Mouse (Mus musculus) liver, adult (tissue): ENCODE results near the gene Acad9.

Experiments used
- GATA4 ChIP-seq: IDR thresholded peaks from 2 replicates; pipeline ENCODE4 v1.6.1; 2014; ENCODE audit warnings: mild to moderate bottlenecking, low read length; ENCODE audit not compliant: insufficient replicate concordance

Gene Acad9

GRCm38 (mm10) chr3:36065843-36066651 lies at the start of gene Acad9:
TSS of gene Acad9 (plus strand) at chr3:36065979.
- peak; percentile 8; the same call in 1 of the 2 replicates for TF ChIP-seq GATA4

- TF ChIP-seq GATA4 = no peak
Observed at GRCm38 (mm10) chr3:36025732-36026131, 40.0 kb upstream of the Acad9 start.

DNA sequence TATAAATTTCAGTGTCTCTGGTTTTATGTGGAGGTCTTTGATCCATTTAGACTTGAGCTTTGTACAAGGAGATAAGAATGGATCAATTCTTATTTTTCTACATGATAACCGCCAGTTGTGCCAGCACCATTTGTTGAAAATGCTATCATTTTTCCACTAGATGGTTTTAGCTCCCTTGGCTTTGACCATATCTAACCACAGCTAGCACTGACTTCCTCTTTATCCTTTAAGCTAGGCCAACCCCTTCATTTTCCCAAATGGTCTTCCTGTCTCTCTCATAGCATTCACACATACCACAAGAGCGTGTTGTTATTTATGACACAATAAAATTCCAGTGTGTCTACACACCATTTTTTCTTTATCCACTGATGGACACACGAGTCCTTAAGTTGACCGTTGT lies 35.8 kb upstream of the Acad9 start:
- TF ChIP-seq GATA4 = no peak

GRCm38 (mm10) chr3:36031740-36032510 lies 33.9 kb upstream of the Acad9 start:
- no peak for TF ChIP-seq GATA4

DNA sequence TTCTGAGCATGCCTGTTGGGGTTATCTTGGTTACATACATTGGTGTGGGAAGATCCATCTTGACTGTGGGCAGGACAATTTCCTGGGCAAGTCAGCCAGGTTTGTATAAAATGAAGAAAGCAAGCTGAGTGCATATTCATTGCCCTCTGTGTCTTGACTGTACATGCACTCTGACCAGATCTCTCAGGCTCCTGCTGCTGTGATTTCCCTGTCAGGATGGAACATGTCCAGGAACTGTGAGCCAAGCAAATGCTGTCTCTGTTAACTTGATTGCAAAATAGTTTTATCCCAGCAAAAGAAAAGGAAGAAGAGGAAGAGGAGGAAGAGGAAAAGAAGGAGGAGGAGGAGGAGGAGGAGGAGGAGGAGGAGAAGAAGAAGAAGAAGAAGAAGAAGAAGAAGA lies 21.3 kb upstream of the Acad9 start:
- no peak for TF ChIP-seq GATA4

DNA sequence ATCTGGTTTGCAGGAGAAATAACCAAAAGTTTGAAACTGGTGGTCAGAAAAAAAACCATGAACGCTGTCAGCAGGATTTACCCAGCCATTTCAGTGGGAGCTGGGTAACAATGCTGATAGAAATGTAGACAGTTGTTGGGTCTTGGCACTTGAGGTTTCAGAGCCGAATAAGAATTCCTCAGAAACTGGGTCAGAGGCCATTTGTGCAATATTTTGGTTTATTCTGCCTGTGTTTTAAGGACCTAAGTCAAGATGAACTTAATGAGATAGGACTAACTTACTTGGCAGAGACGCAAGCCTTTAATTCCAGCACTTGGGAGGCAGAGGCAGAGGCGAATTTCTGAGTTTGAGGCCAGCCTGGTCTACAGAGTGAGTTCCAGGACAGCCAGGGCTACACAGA lies 20.7 kb upstream of the Acad9 start:
- TF ChIP-seq GATA4 = no peak

- no peak for TF ChIP-seq GATA4
Observed at GRCm38 (mm10) chr3:36049106-36049505, 16.7 kb upstream of the Acad9 start.

GRCm38 (mm10) chr3:36053447-36053846 lies 12.3 kb upstream of the Acad9 start, which contains the start of gene Ccdc144b:
TSS of gene Ccdc144b (minus strand) at chr3:36053547.
- no peak for TF ChIP-seq GATA4

DNA sequence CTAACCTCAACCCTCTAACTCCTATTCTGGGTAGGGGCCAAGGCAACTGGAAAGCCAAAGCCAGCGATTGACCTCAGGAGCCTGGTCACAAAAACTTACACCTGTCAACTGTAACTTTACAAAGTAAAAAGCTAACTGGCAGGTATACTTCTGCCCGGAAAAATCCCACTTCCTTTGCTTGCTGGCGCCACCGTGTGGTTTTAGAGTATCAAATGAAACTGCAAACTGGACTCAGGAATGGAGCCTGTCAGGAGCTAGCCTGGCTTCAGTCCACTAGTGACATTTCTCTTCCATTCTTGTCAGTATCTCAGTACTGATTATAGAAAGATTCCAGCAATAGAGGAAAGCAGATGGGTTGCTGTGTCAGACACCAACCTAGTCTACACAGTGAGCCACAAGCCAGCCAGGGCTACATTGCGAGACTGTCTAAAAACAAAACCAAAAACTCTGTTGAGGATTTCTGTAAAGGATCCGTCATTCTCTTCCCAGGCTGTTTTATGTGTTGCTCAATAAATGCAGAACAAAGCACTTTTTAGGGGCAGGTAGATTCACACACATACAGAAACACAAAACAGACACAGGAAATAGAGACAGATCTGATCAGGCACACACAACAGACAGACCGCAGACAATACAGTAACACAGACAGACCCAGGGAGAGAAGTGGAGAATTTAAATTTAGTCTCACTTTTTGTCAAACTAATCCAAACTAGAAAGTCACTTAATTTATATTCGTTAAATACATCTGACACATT lies 5.5 kb upstream of the Acad9 start:
- TF ChIP-seq GATA4 = no peak

DNA sequence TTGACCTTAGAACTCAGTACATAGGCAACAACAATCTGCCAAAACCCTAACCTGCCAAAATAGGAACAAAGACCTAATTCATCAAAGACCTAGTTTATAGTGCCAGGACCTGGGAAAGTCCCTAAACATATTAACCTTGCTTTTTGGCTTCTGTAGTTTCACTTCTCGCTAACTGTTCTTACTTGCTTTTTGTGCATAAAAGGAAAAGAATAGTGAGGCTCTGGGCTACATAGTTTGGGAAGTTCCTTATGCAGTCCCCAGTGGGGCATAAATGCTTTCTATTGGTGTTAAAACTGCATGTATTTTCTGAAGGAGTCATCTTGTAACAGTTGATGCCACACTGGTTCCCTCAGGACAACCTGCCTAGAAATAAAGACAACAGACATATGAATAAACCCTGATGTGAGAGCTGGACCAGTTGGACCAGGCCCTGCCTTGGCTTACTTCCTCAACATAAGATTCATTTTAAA lies 1.2 kb upstream of the Acad9 start:
- no peak for TF ChIP-seq GATA4

DNA sequence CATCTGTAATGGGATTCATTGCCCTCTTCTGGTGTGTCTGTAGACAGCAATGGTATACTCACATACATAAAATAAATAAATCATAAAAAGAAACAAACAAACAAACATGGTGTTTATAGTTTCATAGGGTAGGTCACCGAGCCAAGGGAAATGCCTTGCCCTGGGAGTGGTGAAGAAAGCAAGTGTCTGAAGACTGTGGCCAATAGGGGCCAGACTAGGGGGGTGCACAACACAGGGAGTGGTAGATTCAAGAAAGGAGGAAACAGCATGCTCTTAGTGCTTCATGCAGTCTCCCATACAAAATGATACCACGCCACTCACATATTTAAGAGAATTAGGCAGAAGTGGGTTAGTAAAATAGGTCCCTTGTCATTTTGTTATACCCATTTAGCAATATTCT lies 613 bp upstream of the Acad9 start:
- TF ChIP-seq GATA4 = no peak

- no peak for TF ChIP-seq GATA4
Observed at GRCm38 (mm10) chr3:36067731-36068130, 2.0 kb downstream of the Acad9 start.

DNA sequence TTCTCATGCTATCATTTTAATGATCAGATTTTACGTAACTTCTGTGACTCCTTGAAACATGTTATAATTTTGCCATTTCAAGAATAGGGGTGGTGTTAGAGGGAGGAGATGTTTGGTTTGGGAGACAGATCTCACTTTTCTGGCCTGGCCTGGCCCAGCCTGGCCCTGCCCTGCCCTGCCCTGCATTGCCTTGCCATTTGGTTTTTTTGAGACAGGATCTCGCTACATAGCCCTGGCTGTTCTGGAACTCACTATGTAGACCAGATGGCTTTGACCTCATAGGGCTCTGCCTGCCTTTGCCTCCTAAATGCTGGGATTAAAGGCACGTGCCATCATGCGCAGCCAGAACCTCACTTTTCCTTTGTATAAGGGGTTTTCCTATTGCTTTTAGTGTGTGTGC lies 4.7 kb downstream of the Acad9 start:
- TF ChIP-seq GATA4 = no peak

DNA sequence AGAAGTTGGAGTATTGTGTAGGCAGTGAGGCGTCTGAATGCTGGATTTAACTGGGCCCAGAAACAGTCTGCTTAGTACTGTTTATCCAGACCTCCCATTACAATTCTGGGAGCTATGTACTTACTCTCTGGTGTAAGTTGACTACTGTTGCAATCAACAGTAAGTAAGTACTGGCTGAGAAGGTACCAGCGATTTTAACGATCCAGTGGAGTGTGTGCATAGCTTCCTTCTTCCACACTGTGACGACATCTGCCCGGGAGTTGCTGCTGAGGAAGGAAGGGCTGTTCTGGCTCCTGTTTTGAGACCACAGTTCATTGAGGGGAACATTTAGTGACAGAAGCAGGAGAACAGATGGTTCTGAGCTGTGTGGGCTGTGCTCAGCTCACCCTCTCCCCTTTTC lies 5.3 kb downstream of the Acad9 start:
- TF ChIP-seq GATA4 = no peak

DNA sequence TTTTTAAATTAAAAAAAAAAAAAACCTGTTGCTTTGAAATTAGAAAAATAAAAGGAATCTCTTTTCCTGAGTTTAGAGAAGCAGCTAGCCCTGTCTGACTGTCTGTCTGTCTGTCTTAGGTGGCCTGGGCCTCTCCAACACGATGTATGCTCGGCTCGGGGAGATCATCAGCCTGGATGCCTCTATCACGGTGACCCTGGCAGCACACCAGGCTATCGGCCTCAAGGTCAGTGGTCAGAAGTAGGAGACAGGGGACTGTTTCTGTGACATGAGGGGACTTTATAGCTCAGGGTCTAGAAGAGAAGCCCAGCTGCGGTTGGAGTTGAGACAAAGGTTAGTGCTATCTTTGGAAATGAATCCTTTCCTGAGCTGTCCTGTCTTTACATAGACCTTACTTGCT lies 8.5 kb downstream of the Acad9 start:
- no peak for TF ChIP-seq GATA4
